Mouse (Mus musculus) megakaryocyte, embryonic 14.5 days (primary cell): ENCODE results near the gene Abat.

ENCODE experiments used
- FLI1 ChIP-seq: IDR thresholded peaks from 2 replicates; pipeline ENCODE4 v1.6.1; 2012; ENCODE audit warnings: low read length, inconsistent platforms, mixed read lengths
- GATA1 ChIP-seq: IDR thresholded peaks from 3 replicates; pipeline ENCODE4 v1.6.1; 2012; ENCODE audit warnings: mixed read lengths, low read length, inconsistent platforms, borderline replicate concordance

GRCm38 (mm10) chr16:8487396-8488005, 25.7 kb upstream of the Abat start:
- TF ChIP-seq GATA1: no peak
- no peak for TF ChIP-seq FLI1
